Mouse (Mus musculus): ENCODE measurements around the gene Tomm5. TPM values are rescaled to one million over a fixed set of nuclear protein-coding genes. Genes with fewer than 3 reads are reported as not detected.
A peak's percentile ranks its signal among the peaks of the same experiment; 100 is the strongest.
"Not testable (repeated sequence)": the region's sequence is repeated elsewhere in the genome, so short reads cannot be mapped to it uniquely, and the experiment has no call there.

Gene Tomm5
- total RNA-seq (2021) = 100 to 1,000 TPM in 1 of 2 experiments, 10 to 100 TPM in 1; 77.9 to 111 TPM
- 46.0 and 52.3 TPM in 2 replicates for polyA plus RNA-seq (2012; rRNA removed)
- long read RNA-seq, transcript Tomm5-204 (2 exons, 639 nt) = major isoform, 58 of 63 reads
- long read RNA-seq, partial matches to known transcripts = 0 of 63 reads
- long read RNA-seq, other reads (novel, unspliced or antisense) = 3 of 63 reads

GRCm38 (mm10) chr4:45107601-45108277 lies at the start of gene Tomm5:
Gene Tomm5, minus strand, starts transcription at chr4:45108114.
- peak; percentile 94 for DNase-seq

DNA sequence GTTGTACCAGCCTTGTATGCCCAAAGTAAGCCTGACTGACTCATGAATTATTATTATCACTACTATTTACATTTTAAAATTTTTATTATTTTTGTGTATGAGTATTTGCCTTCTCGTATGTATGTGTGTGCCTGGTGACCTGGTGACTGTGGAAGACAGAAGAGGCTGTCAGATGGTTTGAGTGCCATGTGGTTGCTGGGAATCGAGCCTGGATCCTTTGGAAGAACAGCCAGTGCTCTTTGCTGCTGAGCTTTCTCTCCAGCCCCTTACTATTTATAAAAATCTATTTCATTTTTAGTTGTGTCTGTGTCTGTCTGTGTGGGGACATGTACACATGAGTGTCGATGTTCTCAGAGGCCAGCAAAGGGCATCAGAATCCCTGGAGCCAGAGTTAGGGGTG lies 48.5 kb upstream of the Tomm5 start:
- DNase-seq = no peak

GRCm38 (mm10) chr4:45143005-45143404 lies 35.1 kb upstream of the Tomm5 start:
- no peak for DNase-seq

- DNase-seq = no peak
Measured at GRCm38 (mm10) chr4:45142411-45142810, 34.5 kb upstream of the Tomm5 start.

DNA sequence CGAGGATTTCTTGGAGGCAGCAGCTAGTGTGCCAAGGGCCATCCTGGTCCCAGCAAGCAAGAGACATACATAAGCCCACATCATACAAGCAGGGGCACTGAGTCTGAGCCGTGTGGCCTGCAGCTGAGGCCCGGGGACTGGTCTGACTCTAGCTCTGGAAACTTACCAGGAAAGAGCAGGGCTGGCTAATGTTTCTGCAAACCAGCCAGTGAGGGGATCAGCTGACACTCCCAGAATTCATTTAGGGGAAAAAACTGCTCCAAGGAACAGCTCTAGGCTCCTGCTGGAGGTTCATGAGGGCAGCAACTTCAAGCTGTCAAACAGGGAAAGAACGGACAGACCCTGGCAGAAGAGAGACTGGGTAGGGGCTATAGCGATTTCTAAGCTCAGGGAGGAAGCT lies 33.9 kb upstream of the Tomm5 start:
- DNase-seq = no peak

DNA sequence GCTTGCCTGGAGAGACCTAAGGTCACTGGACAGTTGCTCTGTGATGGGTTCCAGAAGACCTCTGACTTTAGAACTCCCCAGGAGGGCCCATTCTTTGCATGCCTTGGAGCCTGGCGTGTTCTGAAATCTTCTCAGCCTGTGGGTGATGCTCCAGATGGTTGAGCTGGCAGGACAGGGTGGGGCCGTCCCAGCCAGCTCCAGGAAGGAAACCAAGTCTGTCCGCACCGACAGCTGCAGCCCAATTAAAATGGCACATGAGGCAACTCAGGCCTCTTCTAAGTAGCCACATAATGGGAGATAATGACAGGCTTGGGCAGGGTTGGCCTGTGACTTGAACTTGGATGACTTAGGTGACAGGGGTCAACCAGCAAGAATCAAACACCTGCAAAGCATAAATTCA lies 29.7 kb upstream of the Tomm5 start:
- no peak for DNase-seq

- peak; percentile 34 for DNase-seq
Measured at GRCm38 (mm10) chr4:45134471-45134870, 26.6 kb upstream of the Tomm5 start.

- DNase-seq = no peak
Measured at GRCm38 (mm10) chr4:45131021-45131420, 23.1 kb upstream of the Tomm5 start.

- DNase-seq = no peak
Measured at GRCm38 (mm10) chr4:45121311-45121710, 13.4 kb upstream of the Tomm5 start.

DNA sequence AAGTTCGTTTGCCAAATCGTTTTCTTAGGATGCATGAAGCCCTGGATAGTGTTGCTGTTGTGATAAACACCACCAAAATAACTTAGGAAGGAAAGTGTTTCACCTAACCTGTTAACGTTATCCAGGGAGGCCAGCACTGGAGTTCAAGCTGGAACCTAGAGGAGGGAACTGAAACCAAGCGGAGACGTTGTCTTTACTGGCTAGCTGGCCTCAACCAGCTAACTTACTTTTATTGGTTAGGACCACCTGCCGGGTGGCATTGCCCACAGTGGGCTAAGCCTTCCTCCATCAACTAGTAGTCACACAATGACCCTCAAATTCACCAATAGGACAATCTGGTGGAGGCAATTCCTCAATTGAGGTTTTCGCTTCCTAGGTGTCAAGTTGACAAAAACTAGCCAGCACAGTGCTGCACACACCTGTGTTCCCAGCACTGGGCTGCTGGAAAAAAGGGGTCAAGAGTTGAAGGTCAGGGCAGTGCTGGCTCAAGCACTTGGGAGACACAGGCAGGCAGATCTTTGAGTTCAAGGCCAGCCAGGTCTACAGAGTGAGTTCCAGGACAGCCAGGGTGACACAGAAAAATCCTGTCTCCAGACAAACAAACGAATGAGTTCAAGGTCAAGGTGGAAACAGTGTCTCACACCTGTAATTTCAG lies 669 bp upstream of the Tomm5 start:
- DNase-seq = no peak

DNA sequence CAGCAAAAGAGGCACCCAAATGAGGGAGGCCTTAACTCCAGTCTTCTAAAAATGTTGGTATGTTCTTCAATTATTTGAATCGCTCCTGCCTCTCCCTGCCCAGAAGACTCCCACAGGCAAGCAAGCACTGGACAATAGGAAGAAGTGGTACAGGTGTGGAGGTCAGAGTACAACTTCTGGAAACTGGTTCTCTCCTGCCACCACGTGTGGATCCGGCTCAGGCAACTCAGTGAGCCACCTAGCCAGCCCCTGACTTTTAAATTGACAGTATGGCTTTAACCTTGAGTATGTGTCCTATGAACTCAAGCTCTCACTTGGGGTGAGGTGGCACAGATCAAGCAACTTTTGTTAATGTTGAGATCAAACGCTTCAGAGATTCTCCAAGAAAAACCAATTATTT lies 848 bp downstream of the Tomm5 start:
- peak; percentile 9 for DNase-seq

DNA sequence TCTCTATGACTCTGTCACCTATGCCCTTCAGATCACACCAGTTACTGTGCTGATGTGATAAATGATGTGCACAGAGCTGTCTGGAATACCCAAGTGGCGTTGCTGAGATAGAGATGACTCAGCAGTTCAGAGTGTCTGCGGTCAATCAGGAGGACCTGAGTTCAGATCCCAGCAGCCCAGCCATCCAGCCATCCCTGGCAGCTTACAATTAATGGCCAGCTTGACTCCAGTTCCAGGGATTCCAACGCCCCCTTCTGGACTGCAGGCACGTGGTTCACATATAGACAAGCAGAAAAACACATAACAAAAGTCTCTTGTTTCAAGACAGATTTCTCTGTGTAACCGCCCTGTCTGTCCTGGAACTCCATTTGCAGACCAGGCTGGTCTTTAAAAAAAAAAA lies 1.5 kb downstream of the Tomm5 start:
- DNase-seq = no peak

DNA sequence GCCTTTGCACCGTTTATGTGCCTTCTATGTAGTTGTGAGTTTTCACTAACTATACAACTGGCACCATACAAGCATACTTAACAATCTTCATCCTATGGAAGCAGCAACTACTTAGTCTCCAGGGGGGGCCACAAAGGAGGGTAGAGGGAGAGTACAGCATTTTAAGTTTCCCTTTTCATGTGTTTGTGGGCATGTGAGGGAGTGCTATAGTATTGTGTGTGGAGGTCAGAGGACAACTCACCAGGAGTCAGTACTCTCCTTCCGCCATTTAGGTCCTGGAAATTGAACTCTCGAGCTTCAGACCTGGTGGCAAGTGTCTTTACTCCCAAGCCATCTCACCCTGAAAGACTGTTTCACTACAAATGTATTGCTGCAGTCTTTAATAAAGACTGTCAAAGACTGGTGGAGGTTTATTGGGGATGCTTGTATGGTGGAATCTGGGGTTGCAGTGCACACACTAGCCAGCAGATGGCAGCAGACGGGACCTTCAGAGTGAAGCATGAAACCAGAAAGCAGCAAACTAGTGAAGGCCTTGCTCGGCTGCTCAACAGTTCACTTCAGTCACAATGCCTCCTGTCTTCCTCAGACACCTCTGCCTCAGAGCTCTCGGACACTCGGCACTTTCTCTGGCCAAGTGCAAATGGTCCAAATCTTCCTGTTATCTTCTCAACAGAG lies 10.6 kb downstream of the Tomm5 start:
- DNase-seq = peak; percentile 58

DNA sequence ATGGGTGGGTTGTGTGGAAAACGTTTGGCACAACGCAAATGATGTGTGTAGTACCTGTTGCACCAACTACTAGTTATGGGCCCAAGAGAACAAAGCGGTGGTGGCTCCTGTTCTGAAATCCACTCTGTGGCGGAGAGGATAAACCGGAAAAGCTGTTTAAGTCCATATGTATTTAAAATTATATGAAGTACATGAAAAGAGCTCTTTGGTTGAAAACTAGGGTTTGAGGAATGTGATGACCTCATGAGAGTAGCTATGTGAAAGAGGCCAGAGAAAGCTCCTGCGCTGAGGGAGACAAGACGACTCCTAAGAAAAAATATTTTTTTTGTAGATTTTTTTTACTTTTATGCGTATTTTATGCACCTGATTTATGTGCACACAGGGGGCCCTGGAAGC lies 23.0 kb downstream of the Tomm5 start:
- DNase-seq = no peak

DNA sequence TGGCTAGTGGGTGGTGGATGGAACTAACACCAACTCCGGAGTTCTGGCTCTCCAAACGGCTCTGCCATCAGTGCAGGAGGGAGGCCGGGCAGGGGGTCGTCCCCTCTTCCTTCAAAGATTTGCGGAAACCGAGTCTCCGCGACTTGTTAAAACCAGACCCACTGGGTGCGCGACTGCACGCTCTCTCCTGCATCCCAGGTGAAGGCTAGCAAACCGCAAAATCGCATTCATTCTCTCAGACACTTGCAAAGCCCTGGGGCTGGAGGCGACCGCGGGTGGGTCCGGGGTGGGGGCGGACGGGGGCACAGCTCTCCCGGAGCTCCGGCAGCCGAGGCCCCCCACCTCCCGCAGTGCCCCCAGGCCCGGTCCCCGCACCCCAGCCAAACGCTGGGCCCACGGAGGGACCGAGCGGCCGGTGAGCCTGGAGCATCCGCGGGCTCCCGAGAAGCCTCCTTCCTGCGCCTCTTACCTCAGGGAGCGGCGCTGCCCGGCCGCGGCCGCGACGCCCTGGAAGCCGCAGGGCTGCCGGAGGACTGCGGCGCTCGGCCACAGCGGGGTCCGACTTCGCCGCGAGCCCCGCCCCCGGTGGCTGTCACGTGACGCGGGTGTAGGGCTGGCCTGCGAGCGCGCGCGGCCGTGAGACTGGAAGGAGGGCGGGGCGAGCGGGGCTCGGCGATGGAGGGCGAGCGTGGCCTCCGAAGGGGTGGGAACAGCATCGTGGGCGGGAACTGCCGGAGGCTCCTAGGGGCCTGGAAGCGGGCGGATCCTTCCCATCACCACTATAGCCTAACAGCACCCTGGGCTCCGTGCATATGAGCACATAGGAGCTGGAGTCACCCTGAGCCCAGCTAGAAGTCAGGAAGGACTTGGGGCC lies 23.7 kb downstream of the Tomm5 start, which contains the start of gene Fbxo10:
Gene Fbxo10, minus strand, starts transcription at position 584 of the 874 bp plus-strand sequence.
- DNase-seq = peak; percentile 96

- no peak for DNase-seq
Measured at GRCm38 (mm10) chr4:45083487-45083886, 24.4 kb downstream of the Tomm5 start.

DNA sequence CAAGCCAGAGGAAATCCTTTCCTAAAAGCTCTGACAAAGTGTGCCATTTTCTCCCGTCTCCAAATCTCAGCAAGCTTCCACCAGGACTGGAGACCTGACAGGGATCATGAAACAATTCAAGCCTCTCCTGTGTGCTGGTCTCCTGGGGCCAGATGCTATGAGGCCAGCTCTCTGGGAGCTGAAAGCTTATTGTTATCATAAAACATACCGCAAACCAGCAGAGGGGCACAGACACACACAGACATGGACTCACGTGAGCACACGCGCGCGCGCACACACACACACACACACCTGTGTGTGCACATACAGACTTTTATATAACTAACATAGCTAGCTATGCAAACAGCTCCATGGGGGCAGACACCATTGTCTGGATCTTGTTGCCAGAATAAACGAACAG lies 25.0 kb downstream of the Tomm5 start:
- DNase-seq = no peak

DNA sequence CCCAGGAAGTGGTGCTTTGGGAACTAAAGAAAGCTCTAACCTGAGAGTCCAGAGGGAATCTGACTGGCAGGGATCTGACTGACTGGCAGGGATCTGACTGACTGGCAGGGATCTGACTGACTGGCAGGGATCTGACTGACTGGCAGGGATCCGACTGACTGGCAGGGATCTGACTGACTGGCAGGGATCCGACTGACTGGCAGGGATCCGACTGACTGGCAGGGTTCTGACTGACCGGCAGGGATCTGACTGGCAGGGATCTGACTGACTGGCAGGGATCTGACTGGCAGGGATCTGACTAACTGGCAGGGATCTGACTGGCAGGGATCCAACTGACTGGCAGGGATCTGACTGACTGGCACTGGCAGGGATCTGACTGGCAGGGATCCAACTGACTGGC lies 26.9 kb downstream of the Tomm5 start:
- DNase-seq = not testable (repeated sequence)

DNA sequence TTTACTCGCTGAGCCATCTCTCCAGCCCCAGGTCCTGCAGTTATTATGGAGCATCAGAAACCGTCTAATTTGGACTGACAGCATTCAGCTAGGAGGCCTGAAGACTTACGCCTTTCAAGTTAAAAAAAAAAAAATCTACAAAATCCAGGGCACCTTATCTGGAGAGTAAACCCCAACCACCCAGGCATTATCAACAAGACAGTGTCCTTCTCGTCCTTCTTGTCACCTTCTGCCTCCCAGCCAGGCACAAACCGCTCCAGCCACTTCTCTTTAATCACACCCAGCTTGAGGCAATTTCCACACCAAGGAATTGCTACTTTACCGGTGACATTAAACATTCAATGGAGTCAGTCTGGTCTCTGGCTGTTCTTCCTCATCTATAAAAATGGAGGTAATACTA lies 34.4 kb downstream of the Tomm5 start:
- no peak for DNase-seq

DNA sequence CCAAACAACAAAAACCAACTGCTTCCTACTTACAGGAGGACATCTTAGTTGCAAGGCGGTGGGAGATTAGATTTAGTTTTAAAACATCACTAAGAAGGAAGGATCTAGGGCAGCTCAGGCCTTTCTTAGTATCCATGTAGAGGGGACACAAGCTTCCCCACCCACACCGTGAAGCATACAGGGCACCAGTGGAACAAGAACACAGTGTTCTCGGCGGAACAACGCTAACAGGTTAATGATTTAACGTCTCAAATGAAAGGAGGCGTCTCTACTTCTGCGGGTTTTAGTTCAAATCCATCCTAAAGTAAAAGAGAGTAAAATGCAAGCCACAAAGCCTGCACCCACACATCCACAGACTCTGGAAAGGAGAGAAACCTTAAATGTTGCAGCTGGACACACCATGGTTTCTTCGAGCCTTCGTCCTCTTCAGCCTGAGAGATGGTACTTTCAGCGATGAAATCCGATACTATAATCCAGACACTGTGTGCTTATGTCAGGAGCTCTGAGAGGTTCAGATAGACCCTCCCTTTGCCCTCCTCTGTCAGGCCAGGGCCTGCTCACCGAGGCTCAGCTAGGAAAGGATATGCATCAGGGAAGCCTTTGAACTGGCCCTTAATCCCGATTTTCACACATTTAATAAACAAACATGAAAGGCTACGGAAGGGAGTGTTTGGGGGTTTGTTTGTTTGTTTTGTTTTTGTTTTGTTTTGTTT lies 35.5 kb downstream of the Tomm5 start:
- no peak for DNase-seq

- DNase-seq = no peak
Measured at GRCm38 (mm10) chr4:45067742-45068141, 40.2 kb downstream of the Tomm5 start.
